Mouse (Mus musculus) yolk sac, embryonic 10.5 days (tissue): ENCODE results near the gene C1rl.
"Not testable (repeated sequence)": the region's sequence is repeated elsewhere in the genome, so short reads cannot be mapped to it uniquely, and the experiment has no call there.

Experiments
- DNase-seq: peaks from one replicate; pipeline ENCODE4 v3.0.0-alpha.2; 2017; ENCODE audit warnings: low spot score

The C1rl gene

GRCm38 (mm10) chr6:124492842-124493561, at the start of gene C1rl:
TSS of gene C1rl (plus strand) at chr6:124493113.
- peak; percentile 95 for DNase-seq

GRCm38 (mm10) chr6:124443338-124443737, 49.6 kb upstream of the C1rl start:
- DNase-seq: no peak

GRCm38 (mm10) chr6:124446024-124446423, 46.9 kb upstream of the C1rl start:
- DNase-seq: no peak

GRCm38 (mm10) chr6:124446459-124446858, 46.5 kb upstream of the C1rl start:
- no peak for DNase-seq

- no peak for DNase-seq
These were observed 45.6 kb upstream of the C1rl start for GRCm38 (mm10) chr6:124447356-124447755.

GRCm38 (mm10) chr6:124448186-124448852, 44.6 kb upstream of the C1rl start:
- DNase-seq: no peak

GRCm38 (mm10) chr6:124448959-124449667, 43.8 kb upstream of the C1rl start:
- DNase-seq: no peak

GRCm38 (mm10) chr6:124449668-124450383, 43.1 kb upstream of the C1rl start:
- no peak for DNase-seq

- no peak for DNase-seq
These were observed 40.9 kb upstream of the C1rl start for GRCm38 (mm10) chr6:124451995-124452394.

- DNase-seq: no peak
These were observed 39.2 kb upstream of the C1rl start for GRCm38 (mm10) chr6:124453756-124454155.

GRCm38 (mm10) chr6:124456243-124456642, 36.7 kb upstream of the C1rl start:
- DNase-seq: no peak

- no peak for DNase-seq
These were observed 35.1 kb upstream of the C1rl start for GRCm38 (mm10) chr6:124457827-124458226.

GRCm38 (mm10) chr6:124458505-124458904, 34.4 kb upstream of the C1rl start:
- no peak for DNase-seq

GRCm38 (mm10) chr6:124459388-124459787, 33.5 kb upstream of the C1rl start:
- DNase-seq: no peak

- DNase-seq: no peak
These were observed 29.0 kb upstream of the C1rl start for GRCm38 (mm10) chr6:124463881-124464291.

GRCm38 (mm10) chr6:124464305-124465271, 28.3 kb upstream of the C1rl start, which contains the start of gene Clstn3:
TSS of gene Clstn3 (minus strand) at chr6:124464794.
- DNase-seq: peak; percentile 76

- DNase-seq: no peak
These were observed 27.6 kb upstream of the C1rl start for GRCm38 (mm10) chr6:124465299-124465698.

GRCm38 (mm10) chr6:124465729-124466128, 27.2 kb upstream of the C1rl start:
- no peak for DNase-seq

- DNase-seq: no peak
These were observed 21.8 kb upstream of the C1rl start for GRCm38 (mm10) chr6:124471121-124471520.

GRCm38 (mm10) chr6:124471783-124472638, 20.9 kb upstream of the C1rl start:
- DNase-seq: not testable (repeated sequence)
